Mouse (Mus musculus) limb, embryonic 11.5 days (tissue): ENCODE data around the gene Itm2b. TPM values are rescaled to one million over a fixed set of nuclear protein-coding genes. Genes with fewer than 3 reads are reported as not detected.

Experiments
- ATAC-seq: fragments of 200-750 bp; cut with Nextera tagmentation; 2 replicates; pipeline ENCODE4 v1.8.0; 2017; ENCODE audit warnings: low read depth; ENCODE audit not compliant: insufficient number of reproducible peaks, low FRiP score, low TSS enrichment
- DNase-seq: peaks from one replicate; pipeline ENCODE4 v3.0.0-alpha.2; 2015; ENCODE audit warnings: low spot score
- H3K27ac ChIP-seq: fragments of 300-500 bp; sonication (generic); replicated peaks from 2 replicates; pipeline ENCODE4 v1.5.1; 2014; ENCODE audit warnings: low read depth, mild to moderate bottlenecking, low read length
- H3K27me3 ChIP-seq: fragments of 300-500 bp; sonication (generic); 2 replicates; pipeline ENCODE4 v1.6.1; 2014; ENCODE audit warnings: mild to moderate bottlenecking, low read length, mixed read lengths; ENCODE audit not compliant: control insufficient read depth, insufficient read depth
- H3K36me3 ChIP-seq: fragments of 300-500 bp; sonication (generic); 2 replicates; pipeline ENCODE4 v1.6.1; 2014; ENCODE audit warnings: mild to moderate bottlenecking, low read length, moderate library complexity, mixed read lengths; ENCODE audit not compliant: control insufficient read depth, insufficient read depth
- H3K4me1 ChIP-seq: fragments of 300-500 bp; sonication (generic); 2 replicates; pipeline ENCODE4 v1.6.1; 2014; ENCODE audit warnings: low read length, mixed read lengths; ENCODE audit not compliant: control insufficient read depth, insufficient read depth
- H3K4me2 ChIP-seq: fragments of 300-500 bp; sonication (generic); 2 replicates; pipeline ENCODE4 v1.6.1; 2014; ENCODE audit warnings: low read depth, mild to moderate bottlenecking, moderate library complexity; ENCODE audit not compliant: severe bottlenecking
- H3K4me3 ChIP-seq: fragments of 300-500 bp; sonication (generic); 2 replicates; pipeline ENCODE4 v1.5.1; 2014; ENCODE audit warnings: low read depth, low read length
- H3K9ac ChIP-seq: fragments of 300-500 bp; sonication (generic); 2 replicates; pipeline ENCODE4 v1.6.1; 2014; ENCODE audit warnings: mild to moderate bottlenecking, low read length
- H3K9me3 ChIP-seq: fragments of 300-500 bp; sonication (generic); 2 replicates; pipeline ENCODE4 v1.6.1; 2016; ENCODE audit warnings: low read length; ENCODE audit not compliant: control insufficient read depth
- WGBS: fragments of 180-500 bp; shearing (Covaris S2); extraction: QIAGEN DNeasy Blood & Tissue Kit; methylation state at CpG from one replicate; pipeline ENCODE4 v1.1.7; 2014; 5-methylcytosine and 5-hydroxymethylcytosine counted together
- polyA plus RNA-seq: library from polyadenylated mRNA; unstranded; fragments of >200 nt; fragmentation: Nextera tagmentation; extraction: Ambion mirVana; gene quantifications from 2 replicates; pipeline ENCODE4 v1.2.1, GENCODE M21; 2014

Itm2b gene
- polyA plus RNA-seq, 1 experiment from 2014 or later: 352 TPM

DNA sequence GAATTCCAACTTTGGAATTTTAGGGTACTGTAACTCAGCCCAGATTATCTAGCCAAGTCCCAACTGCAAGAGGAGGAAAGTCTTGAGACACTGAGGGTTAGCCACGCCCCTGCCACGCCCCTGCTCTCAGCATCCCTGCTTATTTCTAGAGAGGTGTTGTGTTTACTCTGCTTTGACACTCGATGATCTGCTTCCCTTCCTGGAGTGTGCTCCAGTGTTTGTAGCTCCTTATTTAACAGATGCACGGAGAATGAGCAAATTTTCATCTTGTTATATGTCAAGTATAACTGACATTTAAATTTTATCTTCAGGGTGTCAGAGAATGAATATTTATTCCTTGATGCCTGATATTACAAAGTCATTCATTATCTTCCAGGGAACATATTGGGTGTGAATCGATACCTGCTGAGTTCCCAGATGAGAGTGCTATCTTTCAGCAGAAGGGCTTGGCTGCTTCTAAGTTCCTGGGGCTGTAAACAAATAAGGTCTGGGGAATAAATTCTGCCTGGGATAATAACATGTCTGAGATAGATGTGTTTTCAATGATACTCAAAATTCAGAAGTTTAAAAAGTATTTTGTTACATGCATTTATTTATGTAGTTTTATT lies 35.2 kb upstream of the Itm2b start:
- Histone ChIP-seq H3K27me3 (no peaks in the 10 kb centered on the region), H3K9me3 (no peaks in the 10 kb centered on the region), H3K4me1 (peaks cover 12% of the 10 kb centered on the region; the same call in 1 of the 2 replicates), H3K9ac (no peak overlapping the region), H3K4me2 (no peak overlapping the region), H3K36me3 (no peaks in the 10 kb centered on the region), H3K27ac (no peak overlapping the region), H3K4me3 (no peak overlapping the region)
- 22% methylated on average over 5 of the region's 5 CpGs for WGBS
- ATAC-seq: no peak
- no peak for DNase-seq

- Histone ChIP-seq H3K36me3 (no peaks in the 10 kb centered on the region), H3K27me3 (no peaks in the 10 kb centered on the region), H3K4me3 (no peak overlapping the region), H3K27ac (peak overlapping the region; percentile 58), H3K4me2 (no peak overlapping the region), H3K9me3 (no peaks in the 10 kb centered on the region), H3K4me1 (0 out of 2 replicates have a peak, but pooled peaks cover 12% of the 10 kb centered on the region), H3K9ac (no peak overlapping the region)
- no peak for DNase-seq
- ATAC-seq: peak; percentile 28; the same call in 1 of the 2 replicates
- 82% methylated on average over 5 of the region's 5 CpGs for WGBS
These were observed 31.4 kb upstream of the Itm2b start for GRCm38 (mm10) chr14:73416511-73416910.

- peak; percentile 77 for DNase-seq
- no peak overlapping the region for H3K4me3 ChIP-seq
These were observed 30.4 kb upstream of the Itm2b start for GRCm38 (mm10) chr14:73415376-73416035.

GRCm38 (mm10) chr14:73411729-73412128 lies 26.6 kb upstream of the Itm2b start:
- WGBS: 50% methylated on average over 1 of the region's 1 CpGs
- Histone ChIP-seq H3K4me3 (no peak overlapping the region), H3K4me1 (0 out of 2 replicates have a peak, but pooled peaks cover 8% of the 10 kb centered on the region), H3K9ac (no peak overlapping the region), H3K36me3 (no peaks in the 10 kb centered on the region), H3K4me2 (no peak overlapping the region), H3K27me3 (no peaks in the 10 kb centered on the region), H3K9me3 (no peaks in the 10 kb centered on the region), H3K27ac (no peak overlapping the region)
- DNase-seq (no peak), ATAC-seq (no peak)

More at GRCm38 (mm10) chr14:73415376-73416035, 30.4 kb upstream of the Itm2b start:
- Histone ChIP-seq H3K9me3 (no peaks in the 10 kb centered on the region), H3K4me1 (0 out of 2 replicates have a peak, but pooled peaks cover 12% of the 10 kb centered on the region), H3K4me2 (peak overlapping the region; percentile 30), H3K36me3 (no peaks in the 10 kb centered on the region), H3K27me3 (no peaks in the 10 kb centered on the region), H3K9ac (no peak overlapping the region), H3K27ac (peak overlapping the region; percentile 89)
- 16% methylated on average over 13 of the region's 13 CpGs for WGBS
- ATAC-seq: peak; percentile 80

GRCm38 (mm10) chr14:73410083-73410482 lies 25.0 kb upstream of the Itm2b start:
- Histone ChIP-seq H3K9me3 (no peaks in the 10 kb centered on the region), H3K27ac (no peak overlapping the region), H3K36me3 (no peaks in the 10 kb centered on the region), H3K27me3 (no peaks in the 10 kb centered on the region), H3K4me3 (no peak overlapping the region), H3K4me2 (no peak overlapping the region), H3K4me1 (0 out of 2 replicates have a peak, but pooled peaks cover 3% of the 10 kb centered on the region), H3K9ac (no peak overlapping the region)
- ATAC-seq: no peak
- WGBS: 90% methylated on average over 3 of the region's 3 CpGs
- DNase-seq: no peak

DNA sequence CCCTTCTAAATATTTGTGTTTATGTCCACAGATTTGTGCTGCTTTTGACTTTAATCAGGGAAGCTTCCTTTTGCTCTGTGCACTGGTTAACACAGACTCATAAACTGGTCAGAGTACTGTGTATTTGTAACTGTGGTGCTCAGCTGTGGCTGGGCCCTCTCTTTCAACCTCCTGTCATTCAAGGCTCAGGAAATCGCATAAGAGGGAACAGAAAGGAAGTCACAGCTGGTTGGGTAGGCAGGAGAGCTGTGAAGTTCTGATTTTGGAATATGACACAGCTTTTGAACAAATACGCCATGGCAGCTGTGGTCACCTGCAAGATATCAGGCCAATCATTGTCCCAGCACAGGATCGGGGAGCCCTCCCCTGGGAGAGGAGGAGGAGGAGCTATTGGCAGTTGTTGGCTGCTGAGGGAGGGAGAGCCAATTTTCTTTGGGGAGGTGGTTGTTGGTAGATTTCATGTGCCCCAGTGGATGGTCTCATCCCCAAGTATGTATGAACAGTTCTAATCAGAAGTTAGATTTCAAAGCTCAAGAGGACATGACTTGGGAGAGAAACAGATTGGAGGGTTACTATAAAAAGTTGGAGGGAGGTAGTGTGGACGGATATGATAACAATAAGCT lies 23.2 kb upstream of the Itm2b start:
- Histone ChIP-seq H3K4me1 (no peaks in the 10 kb centered on the region), H3K27ac (no peak overlapping the region), H3K36me3 (no peaks in the 10 kb centered on the region), H3K4me2 (no peak overlapping the region), H3K9me3 (no peaks in the 10 kb centered on the region), H3K4me3 (no peak overlapping the region), H3K9ac (no peak overlapping the region), H3K27me3 (no peaks in the 10 kb centered on the region)
- DNase-seq: no peak
- ATAC-seq: no peak
- whole genome bisulfite sequencing: 78% methylated on average over 4 of the region's 4 CpGs

- no peak for ATAC-seq
- Histone ChIP-seq H3K27ac (no peak overlapping the region), H3K4me1 (no peaks in the 10 kb centered on the region), H3K9me3 (no peaks in the 10 kb centered on the region), H3K36me3 (no peaks in the 10 kb centered on the region), H3K27me3 (no peaks in the 10 kb centered on the region), H3K4me2 (no peak overlapping the region), H3K9ac (no peak overlapping the region), H3K4me3 (no peak overlapping the region)
- 67% methylated on average over 3 of the region's 3 CpGs for WGBS
- no peak for DNase-seq
These were observed 18.9 kb upstream of the Itm2b start for GRCm38 (mm10) chr14:73404016-73404415.

DNA sequence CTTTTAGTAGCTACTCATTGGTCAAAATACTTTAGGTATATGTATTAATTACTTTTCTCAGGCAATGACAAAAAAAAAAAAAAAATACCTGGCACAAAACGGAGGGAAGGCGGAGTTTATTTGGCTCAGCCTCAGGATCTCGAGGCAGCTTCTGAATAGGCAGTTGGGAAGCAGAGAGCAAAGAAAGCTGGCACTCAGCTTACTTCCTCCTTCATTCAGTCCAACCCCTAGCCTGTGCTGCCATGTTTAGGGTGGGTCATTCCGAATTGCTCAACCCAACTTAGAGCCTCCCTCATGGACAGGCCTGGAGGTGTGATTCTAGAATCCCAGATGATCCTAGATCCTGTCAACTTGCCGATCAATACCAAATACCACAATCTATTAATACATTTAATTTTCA lies 18.3 kb upstream of the Itm2b start:
- 77% methylated on average over 5 of the region's 5 CpGs for WGBS
- Histone ChIP-seq H3K4me3 (no peak overlapping the region), H3K9me3 (no peaks in the 10 kb centered on the region), H3K27ac (no peak overlapping the region), H3K36me3 (no peaks in the 10 kb centered on the region), H3K4me2 (no peak overlapping the region), H3K9ac (no peak overlapping the region), H3K4me1 (no peaks in the 10 kb centered on the region), H3K27me3 (no peaks in the 10 kb centered on the region)
- DNase-seq: no peak
- ATAC-seq: no peak
